In genomic region chrX:101901806-101902490, GRCm38 (mm10) we compare ENCODE assay signal across 14 mouse cellular contexts. TPM values are rescaled to one million over a fixed set of nuclear protein-coding genes. Genes with fewer than 3 reads are reported as not detected.
A peak's percentile ranks its signal among the peaks of the same experiment; 100 is the strongest.
DNase-seq lines count a peak whose midpoint lies in the region; ATAC-seq lines count a peak whose summit lies in the region.
"Had no signal": no experiment of that assay in that cellular context is flagged by ENCODE, and none has a peak within 500 bp of the region (broad histone marks: within the 10 kb centered on the region; RNA-seq: fewer than 3 reads in every experiment).

No protein-coding gene starts in this region.

- no peak overlapping the region for H3K4me2 ChIP-seq in kidney, embryonic 14.5 days (replicated peaks; ENCODE audit: low read depth, low read length)
- H3K4me2 ChIP-seq: limb, embryonic 12.5 days had no signal

- ATAC-seq in kidney, embryonic 14.5 days (ENCODE audit: low FRiP score, low TSS enrichment), result peak; percentile 68; the same call in 1 of the 2 replicates
- ATAC-seq: hindbrain, embryonic 16.5 days; liver, postnatal 0 days had no signal

- H3K27ac ChIP-seq in kidney, embryonic 14.5 days (ENCODE audit: low read depth, low read length), result no peak overlapping the region
- H3K27ac ChIP-seq: limb, embryonic 12.5 days; macrophage had no signal

- intact Hi-C loops in gastrocnemius, postnatal 14 days (cut with DNase I; ENCODE audit: low total_unique reads), result no loop called here

- 63% methylated on average over 7 of the region's 7 CpGs for WGBS in kidney, embryonic 14.5 days

- H3K4me1 ChIP-seq in kidney, embryonic 14.5 days (ENCODE audit: control insufficient read depth, insufficient read depth, low read length), result no peaks in the 10 kb centered on the region
- H3K4me1 ChIP-seq: limb, embryonic 12.5 days had no signal

- H3K9me3 ChIP-seq in kidney, embryonic 14.5 days (ENCODE audit: control insufficient read depth, low read length), result no peaks in the 10 kb centered on the region
- H3K9me3 ChIP-seq: limb, embryonic 12.5 days had no signal

- peak; percentile 21 for DNase-seq in embryo, embryonic 10.5 days (ENCODE audit: low spot score)
- DNase-seq in embryo, embryonic 9.5 days (ENCODE audit: extremely low spot score), result no peak
- DNase-seq in kidney, adult 11 months, result no peak
- DNase-seq in cerebellum, adult 9-10 months, result peak; percentile 68
- DNase-seq in kidney, postnatal 14 days, result peak; percentile 22
- no peak for DNase-seq in gastrocnemius, postnatal 14 days
- DNase-seq in spleen, postnatal 10 days (ENCODE audit: low spot score in 2 of 2), result no peak
- DNase-seq: adrenal gland, postnatal 36 days; layer of hippocampus, adult 9-11 months; liver, postnatal 0 days had no signal

- no peak overlapping the region for H3K4me3 ChIP-seq in kidney, embryonic 14.5 days (ENCODE audit: low read length)
- H3K4me3 ChIP-seq: limb, embryonic 12.5 days had no signal

- H3K36me3 ChIP-seq in kidney, embryonic 14.5 days (ENCODE audit: control insufficient read depth, insufficient read depth, low read length), result no peaks in the 10 kb centered on the region
- H3K36me3 ChIP-seq: limb, embryonic 12.5 days had no signal

- H3K9ac ChIP-seq in kidney, embryonic 14.5 days (ENCODE audit: low read depth, low read length), result no peak overlapping the region
- H3K9ac ChIP-seq: limb, embryonic 12.5 days; liver, postnatal 0 days had no signal

- no peaks in the 10 kb centered on the region for H3K27me3 ChIP-seq in kidney, embryonic 14.5 days (ENCODE audit: control insufficient read depth, insufficient read depth, low read length)

RNA-seq across cellular contexts. Expression of gene Nhsl2, which starts 52.8 kb away (rescaled TPM):
- 9.0 and 16.5 TPM in 2 replicates for polyA plus RNA-seq in kidney, embryonic 14.5 days (2014; fragmentation: Nextera tagmentation; extraction: Ambion mirVana)
- 1 to 10 TPM; 3.7 to 5.6 TPM for total RNA-seq in gastrocnemius, postnatal 14 days (2021)

Comparison
In these comparisons a context has a peak if more than half of its experiments do, and no peak if none do; other contexts are left out.
1. DNase-seq: peak in embryo, embryonic 10.5 days (single experiment), cerebellum, adult 9-10 months (single experiment) and kidney, postnatal 14 days (single experiment); none in embryo, embryonic 9.5 days (single experiment), kidney, adult 11 months (single experiment), gastrocnemius, postnatal 14 days (single experiment) and spleen, postnatal 10 days (0 of 2).